Mouse (Mus musculus): ENCODE results near the gene Snx6.
"Not testable (repeated sequence)": the region's sequence is repeated elsewhere in the genome, so short reads cannot be mapped to it uniquely, and the experiment has no call there.

The Snx6 gene

DNA sequence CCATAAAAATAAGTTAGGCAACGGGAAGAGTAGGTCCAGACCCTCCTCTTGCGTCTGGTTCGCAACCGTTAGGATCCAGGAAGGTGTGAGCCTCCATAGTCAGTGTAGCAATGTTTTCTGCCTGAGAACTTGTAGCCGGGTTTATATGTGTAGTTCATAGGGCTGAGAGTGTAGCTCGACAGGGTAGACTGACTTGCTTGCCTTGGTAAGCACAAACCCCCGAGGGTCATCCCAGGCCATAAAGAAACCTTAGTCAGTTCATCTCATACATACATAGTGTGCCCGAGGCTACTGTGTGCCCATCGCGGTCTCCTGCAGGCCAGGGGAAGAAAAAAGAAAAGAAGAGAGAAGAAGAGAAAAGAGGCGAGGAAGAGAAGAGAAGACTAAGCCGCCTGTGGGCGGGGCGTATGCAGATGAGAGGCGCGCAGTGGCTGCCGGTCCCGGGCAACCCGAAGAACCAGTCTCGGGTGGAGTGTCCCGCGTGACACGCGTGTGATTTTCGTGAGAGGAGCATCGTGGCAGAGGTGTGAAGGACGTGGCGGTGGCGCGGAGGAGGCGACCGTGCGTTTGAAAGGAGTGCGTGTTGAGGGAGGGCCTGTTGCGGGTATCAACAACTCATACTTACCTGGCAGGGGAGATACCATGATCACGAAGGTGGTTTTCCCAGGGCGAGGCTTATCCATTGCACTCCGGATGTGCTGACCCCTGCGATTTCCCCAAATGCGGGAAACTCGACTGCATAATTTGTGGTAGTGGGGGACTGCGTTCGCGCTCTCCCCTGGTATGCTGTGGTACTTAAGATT, 85.6 kb downstream of the Snx6 start:
- not testable (repeated sequence) for DNase-seq (ENCODE audit: low spot score in 2 of 2)

DNA sequence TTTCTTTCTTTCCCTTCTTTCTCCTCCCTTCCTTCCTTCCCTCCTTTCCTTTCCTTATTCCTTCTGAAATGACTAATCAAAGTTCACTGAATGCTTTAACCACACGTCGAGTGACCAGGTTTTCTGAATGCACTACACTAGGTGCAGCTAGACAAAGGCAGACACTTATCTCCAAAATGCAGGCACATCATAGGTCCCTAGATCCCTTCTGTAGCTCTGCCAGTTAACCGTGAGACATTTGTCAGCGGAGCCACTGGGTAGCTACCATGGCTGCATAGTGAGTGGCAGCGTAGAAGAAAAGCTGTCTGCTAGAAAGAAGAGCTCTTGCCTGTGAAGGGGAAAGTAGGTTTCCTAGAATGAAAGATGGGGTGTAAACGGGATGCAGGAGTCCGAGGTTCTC, 96.1 kb downstream of the Snx6 start:
- no peak for DNase-seq (ENCODE audit: low spot score in 2 of 2)

DNA sequence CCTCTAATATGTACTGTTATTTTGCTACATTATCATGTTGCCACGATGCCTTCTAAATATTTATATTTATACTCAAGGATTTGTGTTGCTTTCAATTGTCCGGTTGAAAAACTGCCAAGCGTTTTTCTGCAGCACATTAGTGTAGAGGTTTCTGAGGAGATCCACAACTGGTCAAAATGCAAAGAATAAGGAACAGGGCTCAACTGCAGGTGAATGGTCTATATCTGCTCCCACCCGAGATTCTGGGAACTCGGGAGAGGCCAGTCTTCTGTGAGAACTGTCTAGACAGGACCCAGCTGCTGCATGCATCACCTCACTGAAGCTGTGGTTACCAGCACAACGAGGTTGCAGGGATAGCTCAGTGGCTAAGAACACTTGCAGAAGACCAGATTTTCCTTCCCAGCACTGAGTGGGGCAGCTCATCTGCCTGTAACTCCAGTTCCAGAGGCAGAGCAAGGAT, 97.7 kb downstream of the Snx6 start:
- DNase-seq (ENCODE audit: low spot score in 2 of 2) = no peak

DNA sequence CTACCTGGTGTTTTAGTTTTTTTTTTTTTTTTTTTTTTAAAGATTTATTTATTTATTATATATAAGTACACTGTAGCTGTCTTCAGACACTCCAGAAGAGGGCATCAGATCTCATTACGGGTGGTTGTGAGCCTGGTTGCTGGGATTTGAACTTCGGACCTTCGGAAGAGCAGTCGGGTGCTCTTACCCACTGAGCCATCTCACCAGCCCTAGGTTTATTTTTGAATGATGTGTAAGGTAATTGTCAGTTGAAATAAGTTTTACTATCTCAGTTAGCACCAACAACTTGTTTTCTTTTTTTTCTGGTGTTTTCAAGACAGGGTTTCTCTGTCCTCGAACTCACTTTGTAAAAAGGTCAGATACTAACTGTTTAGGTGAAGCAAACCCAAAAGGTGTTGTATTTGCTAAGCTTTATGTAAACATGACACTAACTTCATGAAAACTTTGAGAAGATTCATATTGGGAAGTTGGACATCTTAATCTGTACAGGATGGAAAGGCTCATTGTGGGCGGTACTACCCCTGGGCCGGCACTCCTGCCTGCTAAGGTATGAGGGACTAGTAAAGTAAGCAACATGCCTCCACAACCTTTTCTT, 98.4 kb downstream of the Snx6 start:
- peak; percentile 20 to 27 for DNase-seq (ENCODE audit: low spot score in 2 of 2)

Data from spleen, postnatal 36 days (tissue).